Mouse (Mus musculus): ENCODE measurements around the gene Melk.

DNA sequence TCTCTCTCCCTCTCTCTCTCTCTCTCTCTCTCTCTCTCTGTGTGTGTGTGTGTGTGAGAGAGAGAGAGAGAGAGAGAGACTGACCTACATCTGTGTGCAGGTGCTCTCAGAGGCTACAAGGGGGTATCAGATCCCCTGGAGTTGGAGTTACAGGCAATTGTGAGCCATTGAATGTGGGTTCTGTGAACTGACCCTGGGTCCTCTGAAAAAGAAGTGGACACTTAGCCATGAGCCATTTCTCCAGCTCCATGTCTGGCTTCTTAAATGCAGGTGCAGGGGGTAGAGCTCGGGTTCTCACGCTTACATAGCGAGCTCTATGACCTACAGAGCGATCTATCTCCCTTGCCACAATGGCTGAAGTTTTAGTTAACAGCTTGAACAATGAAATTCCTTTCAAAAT, 41.5 kb upstream of the Melk start:
- TF ChIP-seq CTCF (IDR thresholded peaks at IDR 0.05), result no peak
- no peak for TF ChIP-seq POLR2A (IDR thresholded peaks at IDR 0.05; ENCODE audit: insufficient read depth, low read depth, low read length)
- TF ChIP-seq EP300 (IDR thresholded peaks at IDR 0.05; ENCODE audit: insufficient read depth, low read depth, low read length), result no peak

Measured in heart, adult 2 months (tissue).